Mouse (Mus musculus): ENCODE results near the gene Atp13a2. TPM values are rescaled to one million over a fixed set of nuclear protein-coding genes. Genes with fewer than 3 reads are reported as not detected.

Atp13a2 gene
- 1 to 10 TPM; 4.0 to 5.9 TPM for polyA plus RNA-seq (2017; shearing (Covaris generic))

DNA sequence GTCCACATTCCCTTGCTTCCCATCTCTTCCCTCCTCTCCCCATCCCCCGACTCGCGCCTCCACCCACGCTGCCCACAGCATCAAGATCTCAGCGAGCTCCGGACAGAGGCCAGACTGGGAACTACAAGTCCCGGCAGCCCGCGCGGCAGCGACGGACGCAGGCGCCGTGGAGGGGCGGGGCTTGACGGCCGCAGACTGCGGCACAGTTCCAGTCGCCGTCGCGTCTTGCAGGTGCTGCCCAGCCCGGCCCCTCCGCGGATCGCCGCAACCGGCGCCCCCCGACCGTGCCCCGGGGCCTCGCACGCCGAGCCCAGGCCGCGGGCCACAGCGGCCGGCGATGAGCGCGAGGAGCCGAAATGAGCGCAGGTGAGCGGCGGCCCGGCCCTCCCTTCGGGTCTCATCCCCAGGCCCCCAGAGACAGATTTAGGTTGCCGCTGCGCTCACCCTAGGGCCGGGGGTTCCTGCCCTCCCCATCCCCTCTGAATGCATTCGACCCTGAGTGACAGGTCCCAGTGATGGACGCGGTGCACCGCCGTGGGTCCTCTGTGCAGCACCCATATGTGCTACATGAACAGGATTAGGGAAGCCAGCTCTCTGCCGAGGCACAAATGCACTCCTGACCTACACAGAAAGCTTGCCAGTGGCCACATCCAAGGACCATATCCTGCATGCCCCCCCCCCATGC is at the start of gene Atp13a2:
Atp13a2 (plus strand) TSS at position 163 of the 685 bp plus-strand sequence.
- peak; percentile 78 for ATAC-seq

DNA sequence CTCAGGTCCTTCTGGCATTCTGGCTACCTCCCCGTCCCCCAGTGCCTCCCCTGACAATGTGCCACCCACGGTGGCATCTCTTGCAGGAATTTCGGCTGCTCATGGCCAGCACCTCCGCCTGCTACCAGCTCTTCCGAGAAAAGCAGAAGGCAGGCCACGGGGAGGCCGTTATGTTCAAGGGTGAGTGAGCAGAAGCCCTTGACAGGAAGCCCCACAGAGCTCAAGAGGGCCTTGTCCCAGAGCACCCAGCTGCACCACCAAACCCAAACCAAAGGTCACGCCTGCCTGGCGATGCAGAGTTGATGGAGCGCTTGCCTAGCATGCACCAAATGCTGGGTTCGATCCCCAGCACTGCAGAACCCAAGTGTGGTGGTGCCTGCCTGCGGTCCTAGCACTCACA is 42.3 kb upstream of the Atp13a2 start:
- no peak for ATAC-seq

DNA sequence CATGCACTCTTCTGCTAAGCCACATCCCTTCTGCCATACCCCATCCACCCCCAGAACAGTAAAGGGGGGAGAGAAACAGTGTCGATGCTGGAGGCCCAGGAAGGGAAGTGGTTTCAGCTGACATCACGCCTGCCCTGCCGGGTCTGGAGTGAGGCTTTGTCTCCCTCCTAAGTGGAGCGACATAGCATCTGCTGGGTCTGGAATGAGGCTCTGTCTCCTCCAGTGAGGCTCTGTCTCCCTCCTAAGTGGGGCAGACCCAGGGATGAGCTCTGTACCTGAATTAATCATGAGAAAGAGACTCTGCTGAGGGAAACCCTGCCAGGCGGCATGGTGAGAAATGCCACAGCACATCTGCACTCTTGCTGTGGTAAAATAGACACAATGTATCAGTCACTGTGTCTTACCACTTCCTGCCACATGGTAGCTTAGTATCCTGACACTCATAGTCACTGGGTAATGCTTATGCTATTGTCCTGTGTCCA is 41.7 kb upstream of the Atp13a2 start:
- ATAC-seq: peak; percentile 78

DNA sequence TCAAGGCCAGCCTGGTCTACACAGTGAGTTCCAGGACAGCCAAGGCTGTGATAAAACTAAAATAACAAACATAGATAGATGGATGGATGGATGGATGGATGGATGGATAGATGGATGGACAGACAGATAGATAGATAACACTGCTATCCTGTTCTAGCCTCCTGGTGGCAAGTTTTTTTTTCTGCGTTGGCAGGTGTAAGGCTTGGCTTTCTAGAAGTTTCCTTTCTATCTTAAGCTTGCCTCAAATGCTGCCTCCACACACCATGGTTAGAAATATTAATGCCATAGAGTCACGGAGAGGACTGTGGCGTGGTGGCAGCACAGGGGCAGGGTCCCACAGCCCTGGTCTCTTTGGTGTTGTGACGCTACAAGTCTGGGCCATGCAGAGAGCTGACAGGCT is 41.1 kb upstream of the Atp13a2 start:
- ATAC-seq: no peak

DNA sequence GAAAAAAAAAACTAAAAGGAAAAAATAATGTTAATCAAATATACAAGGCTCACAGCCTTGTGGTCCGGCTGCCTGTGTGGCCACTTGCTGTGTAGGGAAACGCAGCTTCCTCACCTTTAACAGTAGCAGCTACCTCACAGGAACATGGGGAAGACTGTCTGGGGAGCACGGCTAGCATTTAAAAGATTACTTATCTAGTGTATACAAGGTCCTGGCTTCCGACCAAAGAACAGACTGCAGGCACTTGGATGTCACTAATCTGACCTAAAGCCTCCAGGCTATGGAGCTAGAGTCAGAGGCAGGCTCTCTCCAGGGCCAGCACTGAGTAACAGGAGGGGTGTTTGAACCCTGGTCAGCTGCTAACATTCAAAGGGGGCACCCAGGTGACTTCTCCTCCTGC is 40.6 kb upstream of the Atp13a2 start:
- ATAC-seq: no peak

DNA sequence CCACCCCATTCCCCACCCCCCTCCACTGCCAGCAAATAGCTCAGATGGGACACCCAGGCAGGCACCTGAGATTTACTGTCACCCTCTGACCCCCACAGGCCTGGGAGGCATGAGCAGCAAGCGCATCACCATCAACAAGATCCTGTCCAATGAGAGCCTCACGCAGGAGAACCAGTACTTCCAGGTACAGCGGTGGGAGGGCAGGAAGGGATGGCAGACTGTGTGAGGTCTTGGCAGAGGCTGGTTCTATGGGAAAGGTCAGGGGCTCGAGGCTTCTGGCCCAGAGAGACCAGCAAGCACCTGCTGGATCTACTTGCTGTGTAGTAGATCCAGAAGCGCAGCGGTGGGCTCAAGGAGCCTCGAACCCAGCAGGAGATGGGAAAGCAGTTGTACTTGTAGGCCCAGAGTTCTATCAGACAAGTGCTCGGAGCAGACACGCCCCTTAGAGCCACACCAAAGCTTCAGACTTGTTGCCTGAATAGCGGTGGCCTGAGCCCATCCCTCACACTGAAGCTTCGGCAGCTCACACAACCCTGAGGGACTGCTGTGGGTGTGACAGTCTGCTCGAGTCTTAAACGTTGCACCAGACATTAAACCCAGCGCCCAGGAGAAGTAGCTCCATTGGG is 40.0 kb upstream of the Atp13a2 start:
- ATAC-seq: no peak

DNA sequence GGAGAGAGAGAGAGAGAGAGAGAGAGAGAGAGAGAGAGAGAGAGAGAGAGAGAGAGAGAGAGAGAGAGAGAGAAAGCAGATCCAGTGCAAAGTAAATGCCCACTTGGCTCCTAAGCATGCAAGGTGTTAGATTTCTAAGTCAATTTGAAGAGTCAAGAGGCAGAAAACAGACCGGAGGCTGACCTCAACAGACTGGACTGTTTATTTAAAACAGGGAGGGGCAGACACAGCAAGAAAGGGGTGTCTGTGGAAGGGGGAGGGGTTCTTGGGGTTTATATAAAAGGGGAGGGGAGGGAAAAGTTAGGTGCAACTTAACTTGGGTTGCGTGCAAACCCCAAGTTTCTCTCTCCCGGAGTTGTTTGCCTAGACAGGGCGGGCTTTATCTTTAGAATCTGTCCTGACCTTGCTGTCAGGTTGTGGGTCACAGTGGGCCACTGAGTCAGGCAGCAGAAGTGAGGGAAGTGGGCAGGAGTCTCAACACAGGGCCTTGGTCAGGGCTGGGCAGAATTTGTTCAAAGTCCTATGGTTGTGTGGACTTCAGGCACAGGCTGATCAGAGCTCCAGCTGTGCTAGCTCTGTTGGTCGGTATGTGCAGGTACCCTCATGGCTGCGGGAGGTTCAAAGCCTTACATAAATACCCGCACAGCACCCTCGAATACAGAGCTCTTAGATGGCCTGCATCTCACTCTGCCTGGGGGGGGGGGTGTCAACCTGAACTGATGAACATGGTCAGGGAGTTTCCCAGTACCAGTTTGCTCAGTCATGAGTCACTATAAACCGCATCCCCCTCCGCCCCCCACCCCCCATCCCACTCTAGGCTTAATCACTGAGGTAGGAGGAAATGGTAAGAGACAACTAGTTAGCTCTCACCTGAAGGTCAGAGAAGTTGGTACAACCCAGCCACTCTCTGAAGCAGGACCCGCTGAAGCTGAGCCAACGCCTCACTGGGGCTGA is 38.9 kb upstream of the Atp13a2 start:
- peak; percentile 58 for ATAC-seq

DNA sequence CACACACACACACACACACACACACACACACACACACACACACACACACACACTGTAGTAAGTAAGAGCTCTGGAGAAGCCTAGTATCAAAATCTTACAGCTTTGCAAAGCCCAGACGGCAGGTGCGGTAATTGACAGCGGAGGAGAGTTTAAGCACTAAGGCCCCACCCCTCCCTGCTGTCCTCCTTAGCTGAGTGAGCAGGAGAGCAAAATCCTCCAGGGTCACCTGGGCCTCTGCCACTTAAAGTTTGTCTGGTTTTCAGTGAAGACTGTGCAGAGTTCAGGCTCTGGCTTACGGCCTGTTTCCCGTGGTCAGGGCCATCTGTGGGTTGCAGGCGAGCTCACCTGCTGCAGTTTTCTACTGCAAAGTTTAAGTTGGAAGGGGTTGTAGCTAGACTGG is 38.2 kb upstream of the Atp13a2 start:
- ATAC-seq: no peak

DNA sequence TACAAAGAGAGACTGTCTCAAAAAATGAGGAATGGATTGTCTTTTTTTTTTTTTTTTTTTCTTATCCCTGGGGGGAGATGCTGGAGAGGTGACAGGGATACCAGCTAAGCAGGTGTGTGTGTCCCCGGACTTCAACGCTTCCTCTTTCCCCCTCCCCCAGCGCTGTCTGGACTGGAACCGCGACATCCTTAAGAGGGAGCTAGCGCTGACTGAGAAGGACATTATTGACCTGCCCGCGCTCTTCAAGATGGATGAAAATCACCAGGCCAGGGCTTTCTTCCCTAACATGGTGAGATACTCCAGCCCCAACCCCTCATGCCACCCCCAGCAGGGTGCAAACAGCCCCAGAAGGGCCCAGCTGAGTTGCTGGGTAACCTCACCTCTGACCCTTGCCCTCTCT is 37.6 kb upstream of the Atp13a2 start:
- no peak for ATAC-seq

DNA sequence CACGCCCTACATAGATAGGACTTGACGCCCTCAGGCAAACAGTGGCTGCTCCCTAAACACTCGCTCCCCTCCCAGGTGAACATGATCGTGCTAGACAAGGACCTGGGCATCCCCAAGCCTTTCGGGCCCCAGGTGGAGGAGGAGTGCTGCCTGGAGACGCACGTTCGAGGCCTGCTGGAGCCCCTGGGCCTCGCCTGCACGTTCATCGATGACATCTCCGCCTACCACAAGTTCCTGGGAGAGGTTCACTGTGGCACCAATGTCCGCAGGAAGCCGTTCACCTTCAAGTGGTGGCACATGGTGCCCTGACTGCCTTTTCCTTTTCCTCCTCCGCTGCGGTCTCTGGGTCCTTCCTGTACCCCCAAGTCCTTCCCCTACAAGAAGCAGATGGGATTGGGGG is 37.1 kb upstream of the Atp13a2 start:
- no peak for ATAC-seq

DNA sequence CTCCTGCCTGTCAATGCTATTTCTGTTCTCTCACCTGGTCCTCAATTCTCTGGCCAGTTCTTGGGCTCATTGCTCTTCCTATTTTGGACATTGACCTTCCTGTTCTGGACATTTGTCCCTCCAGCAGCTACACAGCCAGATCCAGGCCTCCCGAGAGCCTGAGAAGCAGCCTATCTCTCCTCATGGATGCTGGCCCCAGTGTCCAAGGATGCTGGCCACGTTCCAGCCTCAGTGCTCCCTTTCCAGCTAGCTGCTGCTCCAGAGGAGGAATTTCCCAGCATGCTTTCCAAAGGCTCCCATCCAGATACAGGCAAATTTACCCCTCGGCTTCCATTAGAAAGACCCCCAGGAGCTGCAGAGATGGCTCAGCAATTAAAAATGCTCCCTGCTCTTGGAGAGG is 36.1 kb upstream of the Atp13a2 start:
- ATAC-seq: no peak

DNA sequence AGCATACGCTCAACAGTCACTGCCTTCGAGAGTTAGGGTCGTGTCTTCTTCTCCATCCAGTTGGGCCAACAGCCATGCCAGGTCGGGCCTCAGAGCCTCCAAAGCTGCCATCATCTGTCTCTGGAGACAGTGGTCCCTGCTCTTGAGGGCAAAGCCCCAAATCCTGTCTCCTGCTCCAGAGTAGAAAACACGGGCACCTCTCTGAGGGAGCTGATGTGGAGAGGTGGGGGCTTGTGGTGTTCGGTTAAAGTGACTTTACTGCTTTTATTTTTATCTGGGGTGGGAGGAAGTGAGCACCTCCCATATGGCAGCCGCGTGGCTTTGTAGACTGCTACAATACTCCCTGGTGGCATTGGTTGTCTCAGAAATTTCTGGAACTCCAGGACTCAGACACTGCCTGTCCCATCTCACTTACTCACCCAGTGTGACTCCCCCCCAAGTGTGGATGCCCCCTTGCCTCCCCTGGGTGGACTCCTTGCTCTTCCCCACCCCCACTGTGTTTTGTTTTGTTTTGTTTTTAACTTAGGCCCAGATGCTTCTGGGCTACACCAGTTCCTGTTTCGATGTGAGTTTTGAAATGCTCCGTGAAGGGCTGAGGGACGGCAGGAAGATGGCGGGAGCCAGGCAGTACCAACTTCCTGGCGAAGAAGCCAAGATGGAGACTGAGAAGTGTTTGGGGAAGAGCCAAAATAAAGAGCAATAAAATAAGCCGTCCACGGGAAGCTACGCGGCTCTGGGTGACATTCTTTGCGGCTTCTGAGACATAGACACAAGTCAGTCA is 34.6 kb upstream of the Atp13a2 start:
- peak; percentile 39 for ATAC-seq

DNA sequence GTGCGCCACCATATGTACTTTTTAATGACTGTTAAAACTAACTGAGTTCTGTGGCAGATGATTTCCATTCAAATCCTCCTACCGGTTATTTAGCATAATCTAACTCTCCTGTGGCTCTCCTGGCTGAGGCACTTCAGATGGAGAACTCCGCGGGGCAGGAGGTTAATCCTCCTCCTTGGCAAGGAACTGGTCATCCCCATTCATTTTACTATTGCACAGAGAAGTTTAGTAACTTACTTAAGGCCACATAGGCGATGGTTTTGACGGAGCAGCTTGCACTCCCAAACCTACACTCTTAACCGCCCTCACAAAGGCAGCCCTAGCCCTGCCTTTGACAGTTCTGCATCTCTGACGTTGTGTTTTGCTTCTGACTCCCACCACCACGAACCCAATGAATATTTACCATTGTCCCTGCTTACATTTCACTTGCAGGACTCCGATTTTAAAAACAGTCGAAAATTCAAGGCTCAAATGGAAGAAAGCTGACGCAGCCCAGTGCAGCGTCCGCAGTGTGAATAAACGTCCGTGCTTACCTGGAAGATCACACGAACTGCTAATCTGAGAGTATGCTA is 29.5 kb upstream of the Atp13a2 start:
- ATAC-seq: no peak

DNA sequence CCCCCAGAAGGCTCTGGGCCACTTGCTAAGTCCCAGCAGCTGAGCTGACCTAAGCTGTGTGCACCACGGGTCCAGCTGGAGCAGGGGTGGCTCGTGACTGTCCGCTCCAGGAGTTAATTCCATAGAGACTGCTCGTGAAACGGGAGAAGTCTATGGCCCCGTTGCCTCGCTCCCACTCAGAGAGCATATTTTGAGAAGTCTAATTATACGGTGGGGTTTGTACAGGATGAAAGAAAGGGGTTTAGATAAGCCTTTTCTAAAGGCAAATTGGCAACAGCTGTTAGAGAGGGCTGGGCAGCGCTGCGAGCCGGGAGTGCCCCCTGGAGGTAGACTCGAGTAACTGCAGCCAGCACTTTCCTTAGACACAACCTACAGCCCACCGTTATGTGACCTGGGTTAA is 28.9 kb upstream of the Atp13a2 start:
- peak; percentile 33 for ATAC-seq

DNA sequence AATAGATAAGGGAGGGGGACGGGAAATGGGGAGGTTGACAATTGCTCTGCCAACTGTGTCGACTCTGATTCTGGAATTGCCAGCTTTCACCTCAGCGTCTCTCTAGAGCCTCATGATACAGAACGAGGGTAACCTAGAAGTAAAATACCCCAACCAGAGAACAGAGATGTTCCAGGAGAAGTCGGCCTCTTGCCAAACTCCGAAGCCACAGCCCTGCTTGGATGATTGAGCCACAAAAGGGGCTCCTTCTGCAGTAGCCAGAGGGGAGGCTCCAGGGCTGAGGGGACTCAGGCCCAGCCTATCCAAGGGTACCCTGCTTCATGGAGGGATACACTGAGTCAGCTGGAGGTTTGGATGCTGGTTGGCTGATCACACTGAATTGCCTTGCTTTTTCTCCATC is 28.4 kb upstream of the Atp13a2 start:
- ATAC-seq: no peak

DNA sequence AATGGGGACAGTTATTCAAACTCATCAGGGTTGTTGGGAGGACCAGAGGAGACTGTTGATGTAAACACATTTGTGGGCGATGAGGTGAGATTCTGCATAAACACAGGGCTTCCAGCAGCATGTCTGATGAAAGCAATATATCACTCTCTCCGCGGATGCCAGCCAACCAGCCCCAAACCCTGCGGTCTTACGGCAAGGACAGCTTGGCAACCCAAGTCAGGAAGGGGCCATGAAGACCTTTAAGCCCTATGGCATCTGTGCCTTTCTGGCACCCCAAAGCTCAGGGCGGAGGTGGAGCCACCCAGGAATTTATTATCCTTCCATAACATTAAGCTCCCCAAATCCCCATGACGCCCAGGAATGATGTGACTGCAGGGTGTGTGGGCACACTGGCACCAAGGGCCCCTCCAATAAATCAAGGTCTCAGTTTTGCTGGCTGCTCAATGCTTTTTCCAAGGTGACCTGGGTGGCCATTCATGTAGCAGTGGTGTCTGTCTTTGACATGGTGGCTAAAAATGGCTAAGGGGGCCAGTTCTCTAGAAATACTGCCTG is 27.5 kb upstream of the Atp13a2 start:
- no peak for ATAC-seq

DNA sequence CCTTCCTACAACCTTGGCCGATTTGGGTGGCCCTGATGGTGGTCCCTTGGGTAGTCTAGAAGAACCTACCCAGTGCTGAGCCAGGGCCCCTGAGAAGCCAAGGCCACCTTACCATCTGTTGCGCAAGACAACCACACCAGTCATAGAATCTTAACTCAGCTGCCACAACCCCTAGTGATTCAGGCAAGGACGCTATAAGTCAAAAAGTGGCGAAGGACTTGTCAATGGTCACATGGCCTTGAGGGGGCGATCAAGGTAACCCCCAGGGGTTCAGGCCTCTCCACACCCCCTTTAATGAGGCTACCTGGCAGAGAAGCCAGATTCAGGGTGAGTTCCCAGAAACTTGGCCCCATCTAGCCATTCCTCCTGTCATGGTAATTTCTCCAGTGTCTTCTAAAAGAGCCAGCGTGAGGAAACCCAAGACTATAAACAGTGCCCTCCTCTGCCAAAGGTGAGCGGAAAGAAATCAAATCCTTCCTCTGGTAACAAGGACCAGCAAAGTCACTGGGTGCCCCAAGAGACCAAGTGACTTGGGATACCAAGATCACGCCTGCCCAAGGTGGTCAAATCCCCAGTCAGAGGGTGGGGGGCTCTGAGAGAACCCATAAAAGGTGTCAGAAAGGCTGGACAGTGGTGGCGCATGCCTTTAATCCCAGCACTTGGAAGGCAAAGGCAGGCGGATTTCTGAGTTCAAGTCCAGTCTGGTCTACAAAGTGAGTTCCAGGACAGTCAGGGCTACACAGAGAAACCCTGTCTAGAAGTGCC is 26.8 kb upstream of the Atp13a2 start:
- ATAC-seq: no peak

DNA sequence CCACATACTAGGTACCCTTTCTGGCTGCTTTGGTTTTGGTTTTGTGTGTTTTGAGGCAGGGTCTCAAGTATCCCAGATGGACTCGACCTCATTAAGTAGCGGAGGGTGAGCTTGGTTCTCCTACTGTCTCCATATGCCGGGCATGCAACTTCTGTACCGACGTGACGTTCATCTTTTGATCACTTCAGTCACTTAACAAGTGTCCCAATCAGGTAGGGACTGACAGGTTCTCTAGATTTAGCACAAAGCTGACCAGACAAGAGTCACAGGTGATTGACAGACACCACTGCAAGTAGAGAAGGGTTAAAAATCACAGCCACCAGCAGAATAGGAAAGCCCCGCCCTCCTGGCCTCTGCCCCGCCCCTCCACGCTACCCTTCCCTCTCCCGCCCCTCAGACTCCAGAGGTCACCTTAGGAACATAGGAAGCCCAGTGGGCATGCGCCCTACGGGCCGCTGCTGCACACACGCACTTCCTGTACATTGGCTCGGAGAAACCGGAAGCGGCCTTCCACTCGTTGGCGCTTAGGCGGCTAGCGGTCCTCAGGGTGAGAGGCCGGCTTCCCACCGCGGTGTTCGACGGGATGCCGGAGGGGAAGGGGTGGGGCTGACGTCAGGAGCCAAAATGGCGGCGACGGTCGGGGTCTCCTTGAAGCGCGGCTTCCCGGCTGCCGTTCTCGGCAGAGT is 25.7 kb upstream of the Atp13a2 start, which contains the start of gene Sdhb:
Sdhb (plus strand) TSS at position 423 of the 686 bp plus-strand sequence.
- ATAC-seq: peak; percentile 88

DNA sequence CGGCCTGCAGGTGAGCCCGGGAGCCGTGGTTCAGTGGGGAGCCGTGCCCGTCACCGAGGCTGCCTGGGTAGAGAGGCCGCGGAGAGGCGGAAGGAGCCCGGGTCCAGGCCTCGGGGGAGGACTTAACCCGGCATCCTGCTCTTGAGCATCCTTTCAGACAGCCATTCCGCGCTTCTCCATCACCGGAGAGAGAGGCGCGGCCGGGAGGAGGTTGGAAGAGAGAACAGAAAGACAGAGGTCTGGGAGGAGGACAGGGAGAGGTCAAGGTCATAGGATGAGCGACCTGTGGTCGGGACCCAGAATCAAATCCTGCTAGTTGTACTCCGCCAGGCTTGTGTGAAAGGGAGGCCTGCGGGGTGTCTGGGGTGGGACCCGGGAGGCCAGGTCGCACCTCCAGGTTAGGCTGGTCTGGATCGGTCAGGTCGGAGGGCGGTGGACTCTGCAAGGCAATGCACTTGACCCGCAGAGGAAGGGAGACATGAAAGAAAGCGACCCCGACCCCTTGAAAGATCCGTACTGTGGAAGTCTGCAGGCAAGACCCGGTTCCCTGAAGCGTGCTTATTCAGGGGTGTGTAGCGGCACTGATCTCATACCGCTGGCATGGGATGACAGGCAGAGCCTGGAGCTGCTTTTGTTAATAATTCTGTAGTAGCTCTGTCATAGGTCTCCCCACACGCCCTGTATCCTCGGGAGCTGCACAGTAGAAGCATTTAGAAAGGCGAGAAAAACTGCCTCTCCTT is 25.0 kb upstream of the Atp13a2 start:
- peak; percentile 57 for ATAC-seq

Measured in CD4-positive, CD25-positive, alpha-beta regulatory T cell, adult 4 months (primary cell).